Mouse (Mus musculus) cerebellum, postnatal 14 days (tissue): ENCODE data around the gene Flot2.
"Not testable (repeated sequence)": the region's sequence is repeated elsewhere in the genome, so short reads cannot be mapped to it uniquely, and the experiment has no call there.

ENCODE experiments used
- DNase-seq, 2 experiments: peaks; one replicate each; pipeline ENCODE4 v3.0.0; 2021; ENCODE audit warnings: mixed read lengths in 2 of 2

The Flot2 gene

DNA sequence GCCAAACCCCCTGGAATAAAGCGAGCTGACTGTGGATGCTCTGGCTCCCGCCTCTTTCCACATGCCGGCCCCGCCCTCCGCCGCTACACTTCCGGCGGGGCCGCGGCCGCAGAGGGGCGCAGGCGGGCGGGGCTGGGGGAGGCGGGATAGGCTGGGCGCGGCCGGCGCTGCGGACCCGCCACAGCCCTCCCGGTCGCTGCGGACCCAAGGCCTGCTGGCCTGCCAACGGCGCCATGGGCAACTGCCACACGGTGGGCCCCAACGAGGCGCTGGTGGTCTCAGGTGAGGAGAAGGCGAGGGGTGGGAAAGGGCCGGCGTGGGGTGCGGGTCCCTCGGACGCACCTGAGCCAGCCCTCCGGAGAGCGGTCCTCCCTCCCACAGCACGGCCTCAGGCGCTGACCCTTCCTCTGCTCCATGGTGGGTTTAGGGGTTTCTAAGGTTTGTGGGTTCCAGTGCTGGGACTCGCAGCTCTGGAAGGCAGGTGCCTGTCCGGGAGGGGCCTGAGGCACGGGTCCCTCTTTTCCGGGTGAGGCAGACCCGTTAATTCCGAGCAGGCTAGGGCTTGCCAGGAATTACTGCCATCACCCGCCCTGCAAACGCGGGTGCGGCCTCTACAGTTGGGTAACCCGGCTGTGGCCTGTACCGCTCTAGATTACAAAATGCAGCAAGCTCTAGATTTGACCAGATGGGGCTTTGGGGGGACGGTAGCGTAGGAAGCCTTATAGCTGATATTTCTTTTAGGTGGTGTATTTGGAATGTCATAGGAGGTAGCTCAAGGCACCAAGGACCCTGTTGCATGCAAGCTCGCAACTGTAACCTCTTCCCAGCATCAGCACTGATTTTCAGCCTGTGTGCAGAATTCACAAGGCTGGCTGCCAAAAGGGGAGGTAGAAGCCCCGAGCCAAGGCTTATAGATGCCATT lies at the start of gene Flot2:
TSS of gene Flot2 (plus strand) at position 101 of the 922 bp plus-strand sequence.
- DNase-seq = peak; percentile 74 to 78

DNA sequence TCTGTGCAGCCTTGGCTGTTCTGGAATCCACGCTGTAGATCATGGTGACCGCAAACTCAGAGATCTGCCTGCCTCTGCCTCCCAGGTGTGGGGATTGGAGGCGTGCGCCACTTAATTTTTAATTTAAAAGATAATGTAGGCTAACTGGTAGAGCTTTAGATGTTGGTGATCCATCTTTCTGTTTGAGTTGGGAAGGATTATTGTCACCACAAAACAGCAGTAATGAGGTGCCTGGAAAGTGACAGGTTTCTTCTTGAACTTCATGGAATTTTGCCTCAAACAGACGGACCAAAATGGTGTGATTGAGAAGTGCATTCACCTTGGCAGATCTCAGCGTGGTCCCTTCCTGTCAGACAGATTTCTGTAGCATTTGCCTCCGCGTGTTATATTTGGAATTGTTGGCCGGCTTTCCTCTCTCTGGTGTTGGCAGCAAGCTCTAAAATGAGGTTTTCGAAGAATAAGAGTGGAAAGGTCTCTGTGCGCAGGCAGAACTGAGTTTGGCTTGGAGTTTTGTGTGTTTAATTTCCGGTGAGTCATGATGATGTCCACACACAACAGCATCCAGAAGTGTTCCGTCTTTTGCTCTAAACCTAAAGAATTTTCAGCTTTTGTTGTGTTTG lies 48.5 kb upstream of the Flot2 start:
- DNase-seq = peak; percentile 72 to 83

DNA sequence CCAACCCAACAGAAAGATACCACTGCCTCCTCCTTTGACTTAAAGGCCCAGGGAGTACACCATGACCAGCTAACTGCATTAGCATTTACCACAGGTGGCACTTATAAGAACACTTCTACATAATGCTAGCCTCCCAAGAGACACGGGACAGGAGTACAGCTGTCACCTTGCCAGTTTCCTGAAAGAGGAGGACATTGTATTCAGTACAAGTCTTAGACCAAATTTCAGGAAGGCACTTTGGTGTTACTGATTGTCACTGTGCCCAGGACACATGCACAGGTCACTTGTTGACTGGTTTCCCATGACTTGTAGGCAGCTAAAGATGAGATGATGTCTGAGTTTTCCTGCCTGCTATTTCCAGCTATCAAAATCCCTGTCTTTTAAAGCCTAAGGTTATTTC lies 42.2 kb upstream of the Flot2 start:
- no peak for DNase-seq

DNA sequence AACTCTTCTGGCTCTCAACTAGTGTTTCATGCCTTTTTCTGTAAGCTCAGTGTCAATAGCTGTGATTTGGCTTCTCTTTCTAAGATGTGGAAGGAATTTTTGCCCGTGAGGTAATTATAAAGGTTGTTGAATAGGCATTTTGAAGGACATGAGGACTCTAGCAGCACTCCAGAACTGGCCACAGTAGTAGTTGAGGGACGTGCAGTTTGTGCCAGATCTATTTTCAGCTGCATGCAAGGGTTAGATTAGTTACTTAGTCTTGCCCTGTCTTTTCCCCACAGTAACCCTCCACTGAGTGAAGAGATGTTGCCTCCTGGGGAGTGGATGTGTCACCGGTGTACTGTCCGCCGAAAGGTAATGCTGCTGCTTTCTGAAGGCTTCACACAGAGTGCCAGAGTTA lies 31.3 kb upstream of the Flot2 start:
- DNase-seq = no peak

DNA sequence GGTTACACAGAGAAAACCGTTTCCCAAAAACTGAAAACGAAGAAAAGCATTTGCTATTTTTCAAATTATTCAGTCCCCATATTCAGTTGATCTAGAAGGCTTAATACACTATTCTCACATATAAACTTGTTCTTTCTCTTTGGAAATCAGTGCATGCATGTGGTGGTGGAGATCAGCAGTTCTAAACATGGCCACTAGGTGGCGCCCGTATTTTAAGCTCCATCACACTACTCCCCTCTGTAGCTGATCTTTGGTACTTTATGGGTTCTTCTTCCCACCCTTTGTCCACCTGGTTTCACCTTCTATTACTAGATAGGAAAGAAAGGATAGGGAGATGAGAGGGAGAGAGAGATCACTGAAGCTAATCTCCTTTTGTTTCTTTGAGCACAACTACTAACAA lies 18.1 kb upstream of the Flot2 start:
- peak; percentile 86 to 87 for DNase-seq

DNA sequence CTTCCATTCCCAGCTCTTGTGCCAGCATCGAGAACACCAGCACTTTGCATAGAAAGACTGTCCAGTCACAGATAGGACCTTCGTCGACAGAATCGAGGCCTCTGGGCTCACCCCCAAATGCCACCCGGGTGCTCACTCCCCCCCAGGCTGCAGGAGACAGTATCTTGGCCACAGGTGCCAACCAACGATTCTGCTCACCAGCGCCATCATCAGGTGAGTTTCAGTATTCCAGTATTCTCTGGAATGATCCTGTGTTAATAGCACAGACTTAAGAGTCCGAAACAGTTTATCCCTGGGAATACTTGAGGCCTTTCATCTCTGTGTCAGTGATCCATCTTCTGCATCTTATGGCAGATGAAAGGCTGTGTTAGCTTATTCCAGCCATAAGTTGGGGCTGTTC lies 14.1 kb upstream of the Flot2 start:
- DNase-seq = peak; percentile 34 to 80

DNA sequence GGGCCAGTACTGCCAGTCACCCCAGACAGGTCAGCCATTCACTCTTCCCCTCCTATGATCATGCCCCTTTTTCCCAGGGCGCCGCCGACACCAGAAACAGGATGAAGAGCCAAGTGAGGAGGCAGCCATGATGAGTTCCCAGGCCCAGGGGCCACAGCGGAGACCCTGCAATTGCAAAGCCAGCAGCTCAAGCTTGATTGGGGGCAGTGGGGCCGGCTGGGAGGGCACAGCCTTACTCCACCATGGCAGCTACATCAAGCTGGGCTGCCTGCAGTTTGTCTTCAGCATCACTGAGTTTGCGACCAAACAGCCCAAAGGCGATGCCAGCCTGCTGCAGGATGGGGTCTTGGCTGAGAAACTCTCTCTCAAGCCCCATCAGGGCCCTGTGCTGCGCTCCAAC lies 8.5 kb upstream of the Flot2 start:
- DNase-seq = no peak

DNA sequence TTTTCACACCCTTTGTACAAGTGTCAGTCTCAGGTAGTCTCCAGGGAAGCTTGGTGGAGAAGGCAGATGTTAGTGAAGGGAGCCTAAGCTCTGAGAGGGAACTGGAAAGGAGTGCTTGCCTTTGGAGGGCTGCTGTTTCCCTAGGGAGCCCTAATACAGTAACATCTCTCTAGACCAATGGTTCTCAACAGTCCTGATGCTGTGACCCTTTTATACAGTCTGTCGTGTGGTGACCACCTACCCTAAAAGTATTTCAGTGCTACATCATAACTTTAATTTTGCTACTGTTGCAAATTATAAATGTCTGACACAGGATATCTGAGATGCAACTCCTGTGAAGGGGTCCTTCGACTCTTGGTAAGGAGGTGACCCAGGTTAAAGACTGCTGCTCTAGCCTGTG lies 7.1 kb upstream of the Flot2 start:
- DNase-seq = no peak

DNA sequence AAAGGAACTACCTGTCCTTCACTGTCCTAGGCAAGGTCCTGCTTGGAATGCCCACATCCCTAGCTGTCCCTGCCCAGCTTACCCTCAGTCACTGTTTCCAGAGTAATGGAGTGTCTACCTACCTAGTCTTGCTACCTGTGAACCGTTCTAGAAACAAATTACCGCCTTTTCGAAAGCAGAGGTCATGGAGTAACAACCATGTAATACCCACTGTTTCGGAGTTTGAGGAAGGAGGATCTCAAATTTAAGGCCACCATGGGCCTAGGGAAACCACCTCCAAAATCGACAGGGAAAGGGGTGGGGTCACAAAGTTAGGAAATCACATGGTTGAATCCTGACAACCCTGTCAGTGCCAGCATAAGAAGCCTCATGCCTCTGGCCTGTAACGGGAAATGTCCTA lies 6.3 kb upstream of the Flot2 start:
- DNase-seq = no peak

DNA sequence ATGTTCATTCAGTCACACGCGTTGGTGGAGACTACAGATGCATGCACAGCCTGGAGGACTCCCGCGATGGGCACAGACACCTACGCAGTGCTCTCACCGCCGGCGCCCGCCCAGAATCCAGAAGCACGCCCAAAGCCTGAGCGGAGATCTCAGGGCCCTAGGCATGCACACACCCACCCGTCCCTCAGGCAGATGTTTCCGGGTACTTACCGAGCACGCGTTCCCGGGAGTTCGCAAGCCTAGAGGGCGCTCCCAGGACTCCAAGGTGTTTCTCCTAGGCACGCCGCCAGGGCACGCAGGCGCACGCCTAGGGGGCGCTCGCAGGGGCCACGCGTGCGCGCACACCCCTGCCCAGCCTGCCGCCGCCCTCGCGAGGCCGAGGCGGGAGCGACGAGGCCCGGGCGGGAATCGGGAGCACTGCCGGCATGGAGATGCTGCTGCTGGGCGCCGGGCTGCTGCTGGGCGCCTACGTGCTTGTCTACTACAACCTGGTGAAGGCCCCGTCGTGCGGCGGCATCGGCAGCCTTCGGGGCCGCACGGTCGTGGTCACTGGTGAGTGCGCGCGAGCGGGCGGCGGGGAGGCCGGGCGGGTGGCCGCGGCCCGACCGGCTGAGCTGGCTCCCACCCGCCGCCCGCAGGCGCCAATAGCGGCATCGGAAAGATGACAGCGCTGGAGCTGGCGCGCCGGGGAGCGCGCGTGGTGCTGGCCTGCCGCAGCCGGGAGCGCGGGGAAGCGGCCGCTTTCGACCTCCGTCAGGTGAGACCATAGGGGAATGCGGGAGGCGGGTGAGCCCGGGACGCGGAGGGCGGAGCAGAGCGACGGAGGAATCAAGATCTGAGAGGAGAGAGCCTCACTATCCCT lies 5.6 kb upstream of the Flot2 start, which contains the start of gene Dhrs13:
TSS of gene Dhrs13 (plus strand) at position 334 of the 862 bp plus-strand sequence.
- DNase-seq = peak; percentile 95 to 98

DNA sequence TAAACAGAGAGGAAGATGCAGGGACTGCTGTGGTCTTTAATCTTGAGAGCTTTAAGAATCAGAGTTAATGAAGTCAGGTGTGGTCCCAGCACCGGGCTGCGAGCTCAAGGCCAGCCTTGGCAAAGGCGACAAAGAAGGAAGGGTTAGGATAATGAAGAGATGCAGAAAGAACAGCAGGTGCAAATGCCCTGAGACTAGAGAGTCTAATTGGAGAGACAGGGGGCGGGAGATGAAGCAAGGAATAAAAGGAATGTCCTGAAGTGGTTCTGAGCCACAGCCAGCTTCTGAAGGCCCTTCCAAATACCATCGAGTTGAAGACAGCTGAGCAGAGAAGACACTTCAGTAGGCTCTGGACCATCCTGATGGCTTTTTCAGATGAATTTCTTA lies 4.9 kb upstream of the Flot2 start:
- peak in 1 of 2 experiments; percentile 26 for DNase-seq

DNA sequence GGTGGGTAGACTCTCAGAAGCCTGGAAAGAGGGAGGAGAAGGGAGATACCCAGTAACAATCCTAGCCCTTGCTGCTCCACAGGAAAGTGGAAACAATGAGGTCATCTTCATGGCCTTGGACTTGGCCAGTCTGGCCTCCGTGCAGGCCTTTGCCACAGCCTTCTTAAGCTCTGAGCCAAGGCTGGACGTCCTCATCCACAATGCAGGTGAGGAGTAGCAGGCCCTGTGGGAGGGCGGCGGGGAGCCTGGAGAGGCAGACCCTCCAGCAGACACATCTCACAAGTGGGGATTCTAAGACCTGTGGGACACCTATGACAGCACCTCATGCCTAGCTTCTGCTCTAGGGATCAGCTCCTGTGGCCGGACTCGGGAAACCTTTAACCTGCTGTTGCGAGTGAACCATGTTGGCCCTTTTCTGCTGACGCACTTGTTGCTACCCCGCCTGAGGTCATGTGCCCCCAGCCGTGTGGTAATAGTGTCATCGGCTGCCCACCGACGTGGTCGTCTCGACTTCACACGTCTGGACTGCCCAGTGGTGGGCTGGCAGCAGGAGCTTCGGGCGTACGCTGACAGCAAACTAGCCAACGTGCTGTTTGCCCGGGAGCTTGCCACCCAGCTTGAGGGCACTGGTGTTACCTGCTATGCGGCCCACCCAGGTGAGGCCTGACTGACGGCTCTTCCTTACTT lies 3.7 kb upstream of the Flot2 start:
- no peak for DNase-seq

DNA sequence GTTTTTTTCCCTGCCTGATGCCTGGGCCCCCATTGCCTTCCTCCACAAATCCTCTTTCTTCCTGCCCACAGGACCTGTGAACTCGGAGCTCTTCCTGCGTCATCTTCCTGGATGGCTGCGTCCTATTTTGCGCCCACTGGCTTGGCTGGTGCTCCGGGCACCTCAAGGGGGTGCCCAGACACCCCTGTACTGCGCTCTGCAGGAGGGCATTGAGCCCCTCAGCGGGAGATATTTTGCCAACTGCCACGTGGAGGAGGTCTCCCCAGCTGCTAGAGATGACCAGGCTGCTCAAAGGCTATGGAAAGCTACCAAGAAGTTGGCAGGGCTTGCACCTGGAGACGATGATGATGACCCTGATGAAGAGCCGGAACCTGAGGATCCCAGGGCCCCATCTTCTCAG lies 940 bp upstream of the Flot2 start:
- no peak for DNase-seq

DNA sequence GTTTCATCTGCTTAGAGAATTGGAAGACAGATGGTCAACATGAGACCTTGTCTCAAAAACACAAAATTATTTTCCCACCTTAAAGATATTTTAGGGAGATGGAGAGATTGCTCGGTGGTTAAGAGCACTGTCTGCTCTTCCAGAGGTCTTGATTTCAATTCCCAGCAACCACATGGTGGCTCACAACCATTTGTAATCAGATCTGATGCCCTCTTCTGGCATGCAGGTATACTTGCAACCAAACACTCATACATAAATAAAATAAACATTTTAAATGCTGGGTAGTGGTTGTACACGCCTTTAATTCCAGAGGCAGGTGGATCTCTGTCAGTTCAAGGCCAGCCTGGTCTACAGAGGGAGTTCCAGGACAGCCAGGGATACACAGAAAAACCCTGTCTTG lies 3.1 kb downstream of the Flot2 start:
- no peak for DNase-seq

DNA sequence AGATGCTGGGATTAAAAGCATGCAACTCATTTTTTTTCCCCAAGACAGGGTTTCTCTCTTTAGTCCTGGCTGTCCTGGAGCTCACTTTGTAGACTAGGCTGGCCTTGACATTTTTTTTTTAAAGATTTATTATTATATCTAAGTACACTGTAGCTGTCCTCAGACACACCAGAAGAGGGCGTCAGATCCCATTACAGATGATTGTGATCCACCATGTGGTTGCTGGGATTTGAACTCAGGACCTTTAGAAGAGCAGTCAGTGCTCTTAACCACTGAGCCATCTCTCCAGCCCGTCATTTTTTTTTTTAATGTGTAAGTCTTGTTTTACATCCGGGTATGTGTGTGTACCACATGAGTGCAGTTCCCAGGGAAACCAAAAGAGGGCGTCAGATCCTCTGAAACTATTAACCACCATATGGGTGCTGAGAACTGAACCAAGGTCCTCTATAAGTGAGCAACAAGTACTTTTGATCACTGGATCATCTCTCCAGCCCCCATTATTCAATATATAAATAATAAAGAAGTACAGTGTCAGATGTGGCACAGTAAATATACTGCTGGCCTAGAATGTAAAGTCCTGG lies 4.6 kb downstream of the Flot2 start:
- DNase-seq = peak in 1 of 2 experiments; percentile 28

DNA sequence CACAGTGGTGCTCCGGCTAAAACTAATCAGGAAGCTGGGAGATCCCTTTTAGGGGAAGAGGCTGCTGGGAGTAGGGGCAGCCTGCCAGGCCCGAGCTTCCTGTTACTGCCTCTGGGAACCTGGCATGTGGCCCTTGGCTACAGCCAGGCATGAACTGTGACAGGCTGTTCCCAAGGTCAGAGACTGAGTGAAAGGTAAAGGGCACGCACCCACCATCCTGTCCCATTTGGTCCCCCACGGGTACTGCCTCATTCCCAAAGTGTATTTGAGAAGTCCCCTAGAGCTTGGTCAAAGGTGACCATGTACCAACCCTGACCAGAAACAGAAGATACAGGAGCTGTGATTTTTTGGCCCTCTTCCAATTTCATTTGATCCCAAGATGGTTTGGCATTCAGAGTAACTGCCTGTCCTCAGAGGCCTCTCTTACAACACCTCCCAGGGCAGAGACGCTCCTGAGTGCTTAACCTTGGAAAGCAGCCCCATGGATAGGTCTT lies 7.1 kb downstream of the Flot2 start:
- peak; percentile 94 to 96 for DNase-seq

DNA sequence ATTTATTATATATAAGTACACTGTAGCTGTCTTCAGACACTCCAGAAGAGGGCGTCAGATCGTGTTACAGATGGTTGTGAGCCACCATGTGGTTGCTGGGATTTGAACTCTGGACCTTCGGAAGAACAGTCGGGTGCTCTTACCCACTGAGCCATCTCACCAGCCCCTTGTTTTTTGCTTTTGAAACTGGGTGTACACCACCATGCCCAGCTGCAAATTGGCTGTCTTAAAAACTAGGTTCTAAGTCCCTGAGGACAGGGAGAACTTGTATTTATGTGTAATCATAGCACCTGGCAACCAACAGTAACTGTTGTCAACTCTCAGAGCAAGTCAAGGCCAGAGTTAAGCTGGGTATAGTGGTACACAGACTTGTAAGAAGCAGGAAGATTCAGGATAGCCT lies 10.9 kb downstream of the Flot2 start:
- DNase-seq = not testable (repeated sequence)

DNA sequence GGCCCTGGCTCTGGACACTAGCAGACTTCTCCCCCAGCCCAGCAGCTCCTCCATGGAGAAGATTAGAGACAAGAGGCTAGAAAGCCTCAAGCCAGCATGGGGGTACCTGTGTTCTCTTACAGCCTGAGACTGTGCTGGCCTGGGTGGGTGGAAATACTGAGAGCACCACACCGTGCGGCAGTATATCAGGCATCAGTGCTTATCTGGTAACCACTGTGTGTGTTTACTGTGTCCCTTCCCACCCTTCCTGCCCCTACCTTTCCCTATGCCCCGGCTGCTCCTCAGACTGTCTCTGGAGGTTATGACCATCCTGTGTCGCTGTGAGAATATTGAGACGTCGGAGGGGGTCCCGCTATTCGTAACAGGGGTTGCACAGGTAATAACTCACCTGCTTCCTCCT lies 15.3 kb downstream of the Flot2 start:
- no peak for DNase-seq

DNA sequence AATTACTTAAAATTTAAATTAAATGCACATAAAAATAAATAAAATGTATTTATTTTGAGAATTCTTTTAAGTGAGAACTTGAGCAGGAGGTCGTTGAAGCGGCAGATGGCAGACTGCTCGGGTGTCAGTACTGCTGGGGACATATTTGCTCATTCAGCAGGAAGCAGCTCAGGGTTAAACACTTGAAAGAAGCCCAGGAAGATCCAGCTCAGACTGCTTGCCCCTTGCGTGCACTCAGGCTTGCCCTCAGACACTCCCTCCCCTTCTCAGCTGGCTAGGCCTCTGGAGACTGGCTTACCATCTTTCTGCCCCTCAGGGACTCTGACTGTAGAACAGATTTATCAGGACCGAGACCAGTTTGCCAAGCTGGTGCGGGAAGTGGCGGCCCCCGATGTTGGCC lies 19.2 kb downstream of the Flot2 start:
- no peak for DNase-seq

DNA sequence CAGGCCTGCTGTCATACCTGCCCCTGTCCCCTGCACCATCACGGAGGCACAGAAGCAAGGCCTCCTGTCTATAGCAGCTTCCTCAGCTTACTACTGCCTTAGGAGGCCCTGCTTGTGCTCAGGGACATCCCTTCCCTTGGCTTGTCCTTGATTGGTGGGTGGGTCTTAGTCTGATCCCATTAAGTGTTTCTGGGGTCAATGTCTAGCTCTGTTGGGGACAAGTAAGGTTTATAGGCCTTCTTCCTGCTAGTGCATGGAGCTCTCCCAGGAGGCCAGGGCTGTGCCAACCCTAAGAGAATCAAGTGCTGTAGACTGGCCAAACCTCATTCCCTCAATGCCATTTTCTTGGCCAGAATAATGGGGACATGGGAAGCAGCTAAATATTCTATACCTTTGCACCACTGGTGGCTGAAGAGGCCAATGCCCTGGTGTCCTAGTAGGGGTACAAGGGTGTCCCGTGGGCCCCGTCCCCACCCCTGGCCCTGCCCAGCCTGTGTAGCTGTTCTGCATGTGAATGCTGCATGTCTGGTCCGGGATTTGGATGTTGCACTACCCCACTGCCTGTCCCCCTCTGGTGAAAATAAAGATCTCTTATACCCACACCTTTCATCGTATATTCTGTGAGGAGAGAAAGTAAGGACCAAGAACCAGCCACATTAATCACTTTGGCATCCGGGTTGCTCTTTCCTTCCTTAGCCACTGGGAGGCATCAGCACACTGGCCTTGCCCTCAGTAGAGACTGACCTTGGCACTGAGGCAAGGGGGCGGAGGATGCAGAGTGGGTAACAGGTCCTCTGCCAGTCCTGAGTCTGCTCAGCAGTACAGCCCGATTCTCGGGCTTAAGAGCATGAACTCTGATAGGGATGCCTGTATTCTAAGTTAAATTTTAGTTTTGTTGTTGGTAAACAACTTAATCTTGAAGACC lies 22.4 kb downstream of the Flot2 start:
- DNase-seq = peak; percentile 82 to 90

DNA sequence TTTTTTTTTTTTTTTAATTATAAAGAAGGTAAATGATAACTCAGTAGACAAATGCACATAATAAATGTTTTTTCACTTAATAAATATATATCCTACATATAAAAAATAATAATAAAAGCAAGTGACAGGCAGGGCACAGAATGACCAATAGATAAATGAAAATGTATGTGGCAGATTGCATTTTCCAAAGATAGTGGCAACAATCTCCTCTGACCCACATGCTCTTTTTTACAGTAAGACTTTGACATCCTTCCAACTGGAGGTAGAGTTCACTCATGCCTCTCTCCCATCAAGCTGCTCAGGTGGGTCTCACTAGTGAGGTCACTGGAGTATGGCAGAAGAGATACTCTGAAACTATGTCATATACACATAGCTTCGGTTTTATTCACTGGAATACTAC lies 24.8 kb downstream of the Flot2 start:
- no peak for DNase-seq
